Mouse (Mus musculus) megakaryocyte progenitor cell, adult 5-6 weeks (primary cell): Measurements from ENCODE around the gene Kif19a. TPM values are rescaled to one million over a fixed set of nuclear protein-coding genes. Genes with fewer than 3 reads are reported as not detected.
A peak's percentile ranks its signal among the peaks of the same experiment; 100 is the strongest.

Source experiments
- ATAC-seq: replicated peaks from 2 replicates; pipeline ENCODE4 v1.8.0; 2016; ENCODE audit warnings: mild to moderate bottlenecking, moderate TSS enrichment, inconsistent platforms; ENCODE audit not compliant: poor library complexity
- total RNA-seq, 2 experiments: library from RNA; stranded (forward) in 1 of 2; stranded (reverse) in 1 of 2; fragments of 157-497, 149-512 nt in 1 of 2; fragments of 200-1000 nt in 1 of 2; gene quantifications; 2 replicates each; pipeline versions ENCODE4 v1.2.3 to v1.2.4; 2015 to 2017

Kif19a gene
- total RNA-seq (2015) = not detected in 2 replicates
- total RNA-seq (2017) = not detected in 2 replicates

DNA sequence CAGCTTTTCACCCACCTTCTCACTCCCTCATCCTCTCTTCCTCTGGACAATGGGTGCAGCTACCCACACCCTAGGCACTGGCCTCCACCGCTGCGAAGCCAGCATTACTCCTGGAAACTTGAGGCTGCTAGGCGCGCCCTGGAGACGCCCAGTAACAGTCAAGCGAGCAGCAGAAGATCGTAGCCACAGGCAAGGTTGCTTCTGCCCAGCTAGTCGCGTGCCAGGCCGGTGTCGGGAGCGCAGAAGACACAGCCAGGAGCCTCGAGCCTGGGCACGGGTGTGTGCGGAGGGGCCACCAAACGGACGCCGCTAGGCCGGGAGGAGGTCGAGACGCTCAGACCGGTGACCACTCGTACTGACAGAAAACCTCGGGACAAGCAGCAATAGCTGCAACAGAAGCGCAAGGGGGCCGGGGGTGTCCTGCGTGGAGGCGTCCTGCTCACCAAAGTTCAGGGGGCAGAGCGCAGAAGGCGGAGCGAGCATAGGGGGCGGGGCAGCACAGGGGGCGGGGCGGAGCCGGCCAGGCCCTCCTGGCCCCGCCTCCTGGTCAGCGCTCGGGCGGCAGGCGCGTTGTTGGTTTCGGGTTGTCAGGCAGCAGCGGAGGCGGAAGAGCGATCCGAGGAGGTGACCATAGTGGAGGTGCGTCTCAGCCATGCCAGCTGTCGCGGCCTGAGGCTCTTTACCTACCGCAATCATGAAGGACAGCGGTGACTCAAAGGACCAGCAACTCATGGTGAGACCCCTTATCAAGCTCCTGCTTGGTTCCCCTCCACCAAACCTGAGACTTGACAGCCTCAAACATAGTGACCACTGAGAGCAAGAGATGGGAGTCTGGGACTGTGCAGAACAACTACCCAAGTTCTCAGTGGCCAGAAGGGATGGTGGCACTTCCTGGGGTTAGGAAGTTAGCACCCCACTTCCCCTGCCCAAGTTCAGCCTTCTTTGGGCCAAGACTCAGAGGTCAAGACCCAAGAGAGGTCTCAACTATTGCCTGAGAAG is at the start of gene Kif19a:
Kif19a (plus strand) TSS at position 569 of the 999 bp plus-strand sequence.
- peak; percentile 91 for ATAC-seq

DNA sequence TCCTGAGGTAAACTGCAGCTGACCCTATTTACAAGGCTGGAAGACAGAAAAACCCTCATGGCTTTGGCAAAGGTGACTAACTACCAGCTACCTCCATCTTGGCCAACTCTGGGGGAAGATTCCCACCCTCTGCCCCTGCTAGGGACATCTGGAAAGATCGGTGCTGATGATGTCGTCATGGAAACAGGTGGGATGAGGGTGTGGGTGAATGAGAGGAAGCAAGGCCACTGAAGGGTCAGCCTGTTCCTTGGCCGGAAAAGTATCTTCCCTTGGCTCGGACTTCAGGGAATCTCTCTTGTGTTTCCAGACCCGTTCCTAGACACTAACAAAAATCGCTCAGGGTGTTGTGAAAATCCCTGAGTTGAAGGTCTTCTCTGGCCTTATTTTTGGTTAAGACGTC is 49.7 kb upstream of the Kif19a start:
- ATAC-seq = no peak

DNA sequence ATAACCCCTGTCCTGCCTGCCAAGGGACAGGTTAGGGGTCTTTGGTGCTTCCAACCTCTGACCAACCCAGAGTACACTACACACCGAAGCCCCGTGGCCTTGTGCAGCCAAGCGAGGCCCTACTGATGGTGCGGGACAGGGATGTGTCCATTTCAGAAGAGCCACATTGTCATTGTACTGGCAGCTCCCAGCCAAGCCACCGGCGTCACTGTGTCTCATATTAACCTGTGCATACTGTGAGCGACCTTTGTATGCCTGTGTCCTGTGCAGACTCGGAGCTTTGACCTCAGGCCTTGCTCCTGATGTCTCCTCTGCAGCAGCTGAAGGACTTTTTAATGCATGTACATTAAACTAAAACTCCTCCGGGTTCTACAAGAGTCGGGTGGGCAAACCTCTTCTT is 44.7 kb upstream of the Kif19a start:
- no peak for ATAC-seq

DNA sequence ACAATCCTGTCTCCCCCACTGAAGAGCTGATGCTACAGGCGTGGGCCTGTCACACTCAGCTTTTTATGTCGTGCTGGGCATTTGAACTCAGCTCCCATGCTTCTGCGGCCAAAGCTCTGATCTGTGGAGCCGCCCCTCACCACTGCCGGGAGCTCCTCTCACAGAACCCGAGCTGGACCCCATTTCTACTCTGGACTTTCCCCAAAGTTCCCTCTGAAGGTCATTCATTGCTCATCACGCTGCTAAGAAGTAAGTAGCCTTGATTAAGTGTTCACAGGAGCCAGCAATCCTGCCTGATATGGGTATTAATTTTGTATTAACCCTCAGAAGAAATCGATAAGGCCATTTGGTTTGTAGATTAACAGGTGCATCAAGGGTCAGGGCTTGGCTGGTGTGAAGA is 42.8 kb upstream of the Kif19a start:
- ATAC-seq = no peak

DNA sequence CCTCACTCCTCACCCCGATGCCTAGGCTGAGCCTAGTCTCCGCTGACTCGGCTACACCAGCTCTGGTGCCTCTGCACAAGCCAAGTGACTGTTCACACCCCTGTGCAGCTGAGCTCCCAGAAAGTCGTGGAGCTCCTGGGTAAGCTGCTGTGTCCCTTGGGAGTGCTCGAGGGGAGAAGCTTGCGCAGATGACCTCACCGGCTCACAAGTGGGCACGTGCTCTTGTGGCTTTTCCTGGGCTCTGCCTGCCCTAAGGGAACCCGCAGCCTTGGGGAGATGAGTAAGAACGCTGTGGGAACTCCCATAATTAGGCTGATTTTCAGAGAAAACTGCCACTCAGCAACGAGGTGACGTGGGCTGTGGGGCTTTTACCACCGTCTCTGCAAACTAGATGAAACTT is 42.2 kb upstream of the Kif19a start:
- ATAC-seq = no peak

DNA sequence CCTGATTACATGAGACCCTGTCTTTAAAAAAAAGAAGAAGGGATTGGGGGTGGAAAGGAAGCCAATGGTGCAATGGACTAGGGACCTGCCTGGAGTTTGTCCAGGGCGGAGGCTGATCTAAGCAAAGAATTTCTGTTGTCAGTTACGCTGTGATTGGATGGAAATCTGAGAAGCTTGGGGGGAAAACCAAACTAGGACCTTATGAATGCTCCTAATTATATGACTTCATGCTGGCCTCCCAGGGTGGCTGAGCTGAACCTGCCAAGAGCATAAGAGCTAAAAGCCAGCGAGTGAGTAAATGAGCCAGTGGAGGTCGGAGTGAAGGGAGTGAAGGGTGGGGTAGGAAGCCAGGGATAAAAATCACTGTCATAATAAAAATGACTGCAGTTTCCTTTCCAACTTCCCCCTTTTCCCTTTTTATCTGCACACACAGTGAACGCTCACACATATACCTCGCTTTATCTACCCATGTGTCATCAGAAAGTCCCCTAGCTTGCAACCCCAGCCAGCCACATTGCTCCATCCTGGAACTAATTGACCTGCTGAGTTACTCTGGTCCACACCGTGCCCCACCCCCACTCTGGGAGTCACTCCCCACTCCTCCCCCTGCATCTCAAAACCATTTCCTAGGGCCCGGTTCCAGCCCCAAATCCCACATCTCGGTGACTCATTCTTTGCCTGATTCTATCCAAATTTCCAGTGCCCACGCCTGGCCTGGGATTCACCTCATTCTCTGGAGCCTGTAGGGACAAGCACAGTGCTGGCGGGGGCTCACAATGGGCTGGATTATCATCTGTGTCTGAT is 40.2 kb upstream of the Kif19a start:
- no peak for ATAC-seq

DNA sequence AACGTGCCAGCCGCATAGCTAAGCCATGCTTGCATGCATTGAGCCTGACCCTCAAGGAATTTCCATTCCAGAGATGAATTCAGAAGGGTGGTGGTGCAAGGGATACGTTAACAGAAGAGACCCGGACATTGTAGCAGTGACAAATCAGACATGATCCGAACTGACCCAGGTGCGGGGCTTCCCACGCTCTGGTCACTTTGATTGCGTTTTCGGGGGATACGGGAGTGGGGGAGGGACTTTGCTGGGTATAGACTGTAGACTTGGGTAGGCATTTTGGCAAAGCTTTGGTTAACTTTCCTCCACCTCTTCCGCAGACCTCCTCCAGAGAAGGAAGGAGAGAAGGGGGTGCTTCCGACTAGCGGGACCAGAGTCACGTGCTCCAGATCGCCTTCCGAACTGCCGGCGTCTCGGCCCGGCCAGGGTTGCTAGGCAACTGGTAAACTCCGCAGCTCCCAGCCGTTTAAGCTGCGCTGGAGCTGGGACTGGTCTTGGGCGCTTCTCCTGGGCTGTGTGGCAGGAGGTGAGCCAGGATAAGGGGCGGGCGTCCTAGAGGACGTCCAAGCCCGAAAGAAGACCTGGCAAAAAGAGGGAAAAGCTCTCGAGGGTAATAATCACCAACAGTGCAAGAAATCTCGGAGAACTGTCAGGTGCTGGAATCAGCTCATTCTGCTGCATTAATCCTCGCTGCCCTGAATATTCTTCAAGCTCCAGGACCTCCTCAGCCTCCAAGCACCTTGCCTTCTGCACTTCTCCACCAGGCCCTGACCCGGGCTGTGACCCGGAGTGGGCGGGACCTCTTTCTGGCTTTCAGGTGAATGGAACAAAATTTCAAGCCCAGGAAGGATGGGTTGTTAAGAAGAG is 38.0 kb upstream of the Kif19a start, which contains the start of gene Dnaic2:
Dnaic2 (plus strand) TSS at position 444 of the 861 bp plus-strand sequence.
- peak; percentile 58 for ATAC-seq

DNA sequence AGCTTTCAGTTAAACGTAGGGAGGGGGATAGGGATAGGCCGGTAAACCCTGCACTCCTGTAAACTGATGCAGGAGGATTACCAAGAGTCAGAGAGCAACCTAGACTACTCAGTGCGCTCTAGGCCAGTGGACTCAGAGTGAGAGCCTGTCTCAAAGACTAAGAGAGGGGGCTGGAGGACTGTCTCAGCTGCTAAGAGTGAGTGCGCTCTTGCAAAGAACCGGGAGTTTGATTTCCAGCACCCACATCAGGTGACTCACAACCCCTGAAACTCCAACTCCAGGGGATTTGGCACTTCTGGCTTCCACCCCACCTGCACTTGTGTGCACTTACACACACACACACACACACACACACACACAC is 37.4 kb upstream of the Kif19a start:
- no peak for ATAC-seq

DNA sequence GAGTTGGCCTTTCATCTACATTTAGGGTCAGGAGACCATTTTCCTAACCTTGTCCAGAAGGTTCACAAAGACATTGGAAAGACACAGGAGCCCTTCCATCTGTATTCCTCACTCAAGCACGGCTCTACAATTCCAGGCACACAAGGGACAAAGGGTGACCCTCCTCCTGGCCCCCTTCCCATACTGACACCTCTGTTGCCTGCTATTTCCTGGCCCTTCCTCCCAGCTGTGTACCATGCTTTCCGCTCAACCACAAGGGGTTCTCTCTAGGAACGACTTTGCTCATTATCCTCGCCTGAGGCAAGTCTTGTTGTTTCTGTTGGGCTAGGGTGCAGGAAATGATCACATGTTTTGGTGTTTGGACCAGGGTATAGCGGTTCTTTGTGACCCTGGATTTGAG is 36.9 kb upstream of the Kif19a start:
- no peak for ATAC-seq

DNA sequence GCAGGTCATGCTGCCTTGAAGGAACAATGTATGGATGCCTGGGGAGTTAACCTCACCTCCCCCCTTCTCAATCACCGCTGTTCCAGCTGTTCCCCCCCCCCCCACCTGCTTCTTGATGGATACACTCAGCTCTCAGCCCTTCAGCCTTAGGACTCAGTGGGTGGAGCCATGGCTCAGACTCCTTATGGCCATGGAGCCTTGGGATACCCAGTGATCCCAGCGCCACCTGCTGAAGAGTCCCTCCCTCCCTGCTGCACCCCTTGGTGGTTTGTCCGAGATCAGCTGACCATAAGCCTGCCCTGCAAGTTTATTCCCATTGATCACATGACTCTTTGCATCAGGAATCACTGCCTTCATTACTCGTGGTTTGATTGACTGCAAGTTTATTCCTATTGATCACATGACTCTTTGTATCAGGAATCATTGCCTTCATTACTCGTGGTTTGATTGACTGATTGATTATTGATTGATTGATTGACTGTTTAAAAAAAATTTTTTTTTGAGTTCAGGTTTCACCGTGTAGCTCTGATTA is 35.3 kb upstream of the Kif19a start:
- no peak for ATAC-seq

DNA sequence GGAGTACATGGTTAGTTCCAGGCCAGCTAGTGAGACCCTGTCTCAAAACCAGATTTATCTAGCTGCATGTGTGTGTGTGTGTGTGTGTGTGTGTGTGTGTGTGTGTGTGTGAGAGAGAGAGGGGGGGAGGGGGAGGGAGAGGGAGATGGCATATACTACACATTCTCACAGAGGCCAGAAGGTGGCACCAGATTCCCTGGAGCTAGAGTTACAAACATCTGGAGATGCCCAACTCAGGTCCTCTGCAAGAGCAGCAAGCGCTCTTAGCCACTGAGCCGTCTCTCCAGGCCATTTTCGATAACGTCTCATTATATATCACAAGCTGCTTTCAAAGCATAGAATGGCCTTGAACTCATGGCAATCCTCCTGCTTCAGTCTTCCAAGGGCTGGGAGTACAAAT is 33.5 kb upstream of the Kif19a start:
- no peak for ATAC-seq

DNA sequence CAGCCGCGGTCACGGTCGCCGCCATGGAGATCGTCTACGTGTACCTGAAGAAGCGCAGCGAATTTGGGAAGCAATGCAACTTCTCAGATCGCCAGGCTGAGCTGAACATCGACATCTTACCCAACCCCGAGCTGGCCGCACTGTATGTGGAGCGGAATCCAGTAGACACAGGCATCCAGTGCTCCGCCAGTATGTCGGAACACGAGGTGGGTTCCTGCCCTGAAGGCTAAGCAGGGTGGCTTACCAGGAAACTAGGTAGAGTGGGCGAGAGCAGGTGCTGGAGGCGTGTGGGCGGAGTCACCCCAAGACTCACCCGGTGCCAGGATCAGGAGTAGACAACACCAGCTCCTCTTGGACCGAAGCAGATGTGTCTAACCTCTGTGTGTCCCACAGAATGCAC is 32.3 kb upstream of the Kif19a start:
- no peak for ATAC-seq

DNA sequence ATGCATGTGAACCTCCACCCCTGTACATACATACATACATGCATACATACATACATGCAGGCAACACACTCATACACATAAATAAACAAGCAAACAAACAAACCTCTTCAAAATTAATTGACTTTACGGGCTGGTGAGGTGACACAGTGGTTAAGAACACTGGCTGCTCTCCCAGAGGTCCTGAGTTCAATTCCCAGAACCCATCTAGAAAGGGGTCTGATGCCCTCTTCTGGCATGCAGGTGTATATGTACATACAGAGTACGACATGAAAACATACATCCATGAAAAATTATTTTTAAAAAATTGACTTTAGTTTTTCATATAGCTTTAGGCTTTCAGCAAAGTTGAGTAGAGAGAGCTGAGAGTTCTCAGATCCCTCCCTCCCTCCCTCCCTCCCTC is 29.1 kb upstream of the Kif19a start:
- ATAC-seq = no peak

DNA sequence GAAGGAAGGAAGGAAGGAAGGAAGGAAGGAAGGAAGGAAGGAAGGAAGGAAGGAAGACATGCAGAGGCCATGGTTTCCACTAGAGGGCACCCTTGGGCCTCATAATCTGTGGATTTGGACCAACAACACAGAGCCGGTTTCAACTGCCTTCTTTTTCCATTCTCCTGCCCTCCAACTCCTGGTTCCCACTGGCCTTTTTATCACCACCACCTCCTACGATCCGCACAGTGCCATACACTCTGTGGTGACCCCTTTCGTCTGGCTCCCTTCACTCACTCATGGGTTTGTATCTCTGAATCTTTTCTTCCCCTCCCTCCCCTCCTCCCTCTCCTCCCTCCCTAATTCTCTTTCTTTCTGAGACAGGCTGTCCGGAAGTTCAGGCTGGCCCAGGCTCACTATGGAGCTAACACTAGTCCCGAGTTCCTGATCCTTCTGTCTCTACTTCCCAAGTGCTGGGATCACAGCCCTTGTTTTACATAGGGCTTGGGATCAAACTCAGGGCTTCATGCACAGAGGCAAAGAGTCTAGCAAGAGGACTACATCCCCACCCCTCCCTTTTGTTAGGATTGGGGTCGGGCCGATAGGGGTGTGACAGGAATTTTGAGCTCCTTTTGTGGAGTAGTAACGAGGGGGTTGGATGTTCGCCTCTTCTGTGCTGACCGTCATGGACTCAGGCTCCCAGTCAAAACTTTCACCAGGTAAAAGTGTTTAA is 28.1 kb upstream of the Kif19a start:
- ATAC-seq = peak; percentile 54; the same call in 1 of the 2 replicates

DNA sequence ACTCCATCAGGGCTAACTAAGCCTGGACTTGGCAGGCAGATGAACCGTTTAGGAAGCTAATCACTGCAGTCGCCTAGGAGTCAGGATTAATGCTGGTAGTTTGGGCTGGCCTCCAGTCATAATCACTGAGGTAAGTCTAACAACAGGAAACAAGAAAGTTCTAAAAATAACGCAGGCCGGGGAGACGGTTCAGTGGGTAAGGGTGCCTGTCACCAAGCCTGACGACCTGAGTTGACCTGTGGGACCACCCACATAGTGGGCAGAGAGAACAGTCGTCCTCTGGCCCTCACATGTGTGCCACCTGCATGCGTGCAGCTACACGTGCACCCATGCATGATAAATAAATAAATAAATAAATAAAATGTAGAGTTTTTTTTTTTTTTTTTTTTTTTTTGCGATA is 24.6 kb upstream of the Kif19a start:
- ATAC-seq = no peak

DNA sequence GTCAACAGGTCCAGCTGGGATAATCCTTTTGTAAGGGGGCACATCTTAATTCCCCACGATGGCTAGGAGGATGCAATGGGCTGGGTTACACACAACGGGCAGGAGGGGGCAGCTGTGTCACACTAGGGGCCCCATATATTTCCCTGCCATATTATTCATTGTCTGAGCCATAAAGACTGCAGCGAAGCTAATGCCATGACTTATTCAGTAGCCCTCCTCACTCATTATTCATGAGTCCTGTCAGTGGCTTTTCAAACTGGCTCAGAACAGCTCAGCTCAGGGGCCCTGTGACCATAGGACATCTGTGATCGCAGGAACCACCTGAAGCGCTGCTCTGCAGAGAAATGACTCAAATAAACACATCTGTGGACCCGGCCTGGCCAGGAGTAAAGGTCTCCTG is 23.7 kb upstream of the Kif19a start:
- no peak for ATAC-seq

DNA sequence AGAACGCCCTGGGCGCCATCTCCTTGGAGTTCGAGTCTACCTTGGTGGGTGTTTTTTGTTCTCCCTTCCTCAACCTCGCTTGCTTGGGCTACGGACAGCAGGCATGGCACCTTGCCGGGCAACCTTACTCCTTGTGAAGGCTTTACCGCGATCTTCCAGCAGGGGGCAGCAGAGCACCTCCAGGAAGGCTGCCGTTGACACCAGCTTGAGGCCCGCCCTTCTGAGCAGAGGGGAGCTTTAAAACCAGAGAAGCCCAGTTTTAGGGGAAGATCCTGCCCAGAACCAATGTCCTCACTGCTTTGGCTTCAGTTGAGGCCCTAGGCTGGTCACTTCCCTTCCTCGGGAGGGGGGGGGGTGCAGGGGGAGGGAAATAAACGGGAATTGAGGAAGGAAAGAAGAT is 20.1 kb upstream of the Kif19a start:
- peak; percentile 98 for ATAC-seq

DNA sequence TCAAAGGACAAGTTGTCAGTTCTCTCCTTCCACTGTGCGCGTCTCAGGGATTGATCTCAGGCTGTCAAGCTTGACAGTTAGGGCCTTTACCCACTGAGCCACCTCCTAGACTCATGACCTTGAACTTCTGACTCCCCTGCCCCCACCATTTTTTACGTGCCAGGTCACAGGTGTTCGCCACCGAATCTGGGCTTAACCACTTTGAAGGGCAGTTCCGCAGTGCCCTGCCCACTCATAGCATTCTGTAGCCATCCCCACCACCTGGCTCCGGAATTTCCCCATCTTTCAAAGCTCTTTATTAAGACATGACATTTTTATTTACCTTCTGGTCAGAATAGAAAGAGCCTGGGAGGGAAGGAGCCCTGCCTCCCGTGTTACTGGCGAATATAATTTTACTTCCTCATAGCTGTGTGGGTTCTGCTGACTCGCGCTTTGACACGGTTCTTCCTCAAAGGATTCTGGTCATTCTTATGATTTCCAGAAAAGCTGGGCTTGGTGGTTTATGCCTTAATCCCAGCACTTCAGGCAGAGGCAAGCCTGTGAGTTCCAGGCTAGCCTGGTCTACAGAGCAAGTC is 17.5 kb upstream of the Kif19a start:
- 0 out of 2 replicates have a peak, but pooled peaks have one; percentile 38 for ATAC-seq

DNA sequence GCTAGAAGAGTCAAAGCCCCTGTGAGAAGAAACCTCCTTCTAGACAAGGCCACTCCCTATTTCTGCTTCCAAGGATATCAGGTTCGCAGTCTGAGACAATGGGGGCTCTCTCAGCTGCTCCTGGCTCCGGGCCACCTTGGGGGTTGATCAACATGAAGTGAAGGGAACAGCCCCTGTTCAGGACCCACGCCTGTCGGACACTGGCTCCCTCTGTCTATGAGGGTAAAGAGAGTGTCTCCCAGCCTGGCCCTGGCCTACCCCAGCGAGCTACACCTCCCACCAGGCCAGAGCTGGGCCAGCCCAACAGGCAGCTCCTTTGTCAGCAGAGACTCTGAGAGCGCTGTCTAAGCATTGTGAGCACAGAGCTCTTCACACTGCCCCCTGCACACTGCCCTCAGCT is 4.7 kb downstream of the Kif19a start:
- no peak for ATAC-seq

DNA sequence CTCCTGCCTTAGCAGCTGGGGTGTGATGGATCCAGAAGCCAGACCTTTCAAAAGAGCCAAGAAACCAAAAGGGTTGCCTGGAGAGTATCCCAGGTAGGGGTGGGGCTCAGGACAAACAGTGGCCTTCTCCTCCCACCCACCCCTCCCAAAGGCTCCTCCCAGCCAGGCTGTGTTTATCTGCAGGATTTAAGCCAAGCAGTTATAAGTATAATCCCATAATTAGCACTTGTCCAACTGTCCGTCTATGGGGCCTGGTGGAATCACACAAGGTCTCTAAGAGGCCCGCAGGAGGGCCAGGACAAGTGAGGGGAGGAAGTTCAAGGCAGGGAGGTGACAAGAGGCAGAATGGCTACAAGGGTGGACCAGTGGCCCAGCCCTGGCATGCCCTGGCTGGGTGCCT is 6.7 kb downstream of the Kif19a start:
- no peak for ATAC-seq
